Mouse (Mus musculus) cerebellum, adult 2 months (tissue): Measurements from ENCODE around the gene Fgd6. TPM values are rescaled to one million over a fixed set of nuclear protein-coding genes. Genes with fewer than 3 reads are reported as not detected.

ENCODE experiments used
- DNase-seq, 2 experiments: peaks; one replicate each; pipeline ENCODE4 v3.0.0; 2021
- H3K27ac ChIP-seq: fragments of 200-500 bp; 2 replicates; pipeline ENCODE4 v1.5.1; 2012; ENCODE audit warnings: low read length, control low read depth, inconsistent platforms; ENCODE audit not compliant: insufficient read depth
- H3K27me3 ChIP-seq: fragments of 200-500 bp; 2 replicates; pipeline ENCODE4 v1.6.1; 2012; ENCODE audit warnings: inconsistent platforms, mild to moderate bottlenecking, low read length, moderate library complexity; ENCODE audit not compliant: control insufficient read depth, insufficient read depth
- H3K4me1 ChIP-seq: fragments of 200-500 bp; 2 replicates; pipeline ENCODE4 v1.6.1; 2011; ENCODE audit warnings: low read length; ENCODE audit not compliant: control insufficient read depth, insufficient read depth
- H3K4me3 ChIP-seq: fragments of 200-500 bp; replicated peaks from 2 replicates; pipeline ENCODE3; 2011; ENCODE audit warnings: mild to moderate bottlenecking, low read depth, low read length, control low read depth; ENCODE audit not compliant: insufficient read depth
- CTCF ChIP-seq: fragments of 200-500 bp; IDR thresholded peaks from 2 replicates; pipeline ENCODE4 v1.5.1; 2011; ENCODE audit warnings: low read depth, mild to moderate bottlenecking, control low read depth, low read length, moderate library complexity, borderline replicate concordance; ENCODE audit not compliant: insufficient read depth
- POLR2A ChIP-seq: fragments of 200-500 bp; IDR thresholded peaks from 2 replicates; pipeline ENCODE4 v1.6.1; 2011; ENCODE audit warnings: low read length, control low read depth, borderline replicate concordance; ENCODE audit not compliant: insufficient read depth
- WGBS: fragments of 180-500 bp; shearing (Covaris S2); methylation state at CpG from one replicate; pipeline ENCODE4 v1.1.7; 2018; 5-methylcytosine and 5-hydroxymethylcytosine counted together
- polyA plus RNA-seq: library from polyadenylated mRNA; depleted of rRNA; stranded (reverse); fragments of >200 nt; gene quantifications from 2 replicates; pipeline ENCODE4 v1.2.3, GENCODE M21; 2012

The Fgd6 gene
- polyA plus RNA-seq, 1 experiment = 5.4 TPM

DNA sequence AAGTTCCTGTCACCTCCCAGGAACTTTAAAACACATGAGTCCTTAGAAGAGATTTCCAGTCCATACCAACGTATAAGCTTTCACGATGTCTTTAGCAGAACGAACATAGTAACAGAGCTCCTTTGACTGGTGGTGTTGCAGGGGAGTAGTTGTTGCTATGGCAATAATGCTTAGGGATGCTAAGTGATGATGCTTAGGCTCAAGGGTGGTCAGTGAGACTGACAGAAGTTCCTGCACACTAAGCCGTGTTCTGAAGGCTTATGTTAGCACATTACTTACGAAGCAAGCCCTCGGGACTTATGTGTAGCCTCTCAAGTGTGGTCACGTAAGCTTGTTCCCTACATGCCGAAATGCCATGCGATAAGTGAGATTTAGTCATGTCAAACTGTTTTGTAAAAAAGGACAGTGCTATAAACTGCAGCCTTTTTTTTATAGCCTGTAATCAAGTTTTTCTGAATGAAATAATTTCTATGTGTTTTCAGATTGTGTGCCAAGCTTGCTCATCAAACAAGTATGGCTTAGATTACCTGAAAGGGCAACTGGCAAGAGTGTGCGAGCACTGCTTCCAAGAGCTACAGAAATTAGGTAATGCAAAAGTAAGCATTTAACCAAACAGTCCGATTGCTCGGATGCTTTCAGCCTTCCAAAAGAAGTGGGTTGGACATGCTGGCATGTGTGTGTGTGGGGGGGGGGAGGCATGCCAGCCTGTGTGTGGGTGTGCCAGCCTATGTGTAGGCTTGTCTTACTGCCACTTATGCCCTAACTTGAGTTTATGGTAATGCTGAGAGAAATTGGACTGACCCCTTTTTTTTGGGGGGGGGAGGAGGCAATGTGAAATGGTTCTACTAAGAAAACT lies 99.0 kb downstream of the Fgd6 start:
- H3K27ac ChIP-seq = no peak overlapping the region
- no peak overlapping the region for H3K4me3 ChIP-seq
- WGBS = 94% methylated on average over 12 of the region's 12 CpGs
- no peaks in the 10 kb centered on the region for H3K27me3 ChIP-seq
- H3K4me1 ChIP-seq = peaks cover 22% of the 10 kb centered on the region
- no peak for TF ChIP-seq POLR2A
- TF ChIP-seq CTCF = no peak
- no peak for DNase-seq

DNA sequence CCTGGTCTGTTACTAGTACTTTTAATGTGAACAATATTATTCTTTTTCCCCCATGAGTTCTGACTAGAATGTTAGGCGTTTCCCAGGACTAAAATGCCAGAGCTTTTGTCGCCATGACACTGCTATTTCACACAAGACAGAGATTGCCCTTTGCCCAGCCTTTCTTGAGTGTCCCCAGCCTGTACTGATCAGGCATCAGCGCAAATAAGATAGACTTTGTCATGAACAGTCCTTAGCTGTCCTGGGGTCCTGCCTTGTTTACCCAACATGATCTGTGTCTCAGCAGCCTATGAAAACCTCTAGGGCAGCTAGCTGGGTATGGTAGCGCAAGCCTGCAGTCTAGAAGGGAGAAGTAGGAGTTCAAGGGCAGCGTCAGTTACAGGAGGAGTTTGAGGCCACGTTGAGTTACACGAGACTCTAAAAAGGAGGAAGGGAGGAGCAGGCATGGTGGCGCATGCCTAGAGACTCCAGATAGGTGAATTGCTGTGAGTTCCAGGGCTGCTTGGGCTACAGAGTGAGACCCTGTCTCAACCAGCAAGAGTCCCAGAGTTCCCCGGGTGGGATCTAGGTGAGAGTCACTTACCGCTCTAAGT lies 103.2 kb downstream of the Fgd6 start:
- 92% methylated on average over 10 of the region's 10 CpGs for WGBS
- Histone ChIP-seq H3K4me3 (no peak overlapping the region), H3K27me3 (no peaks in the 10 kb centered on the region), H3K4me1 (0 out of 2 replicates have a peak, but pooled peaks cover under 1% of the 10 kb centered on the region), H3K27ac (no peak overlapping the region)
- no peak for DNase-seq
- no peak for TF ChIP-seq CTCF
- TF ChIP-seq POLR2A = no peak

DNA sequence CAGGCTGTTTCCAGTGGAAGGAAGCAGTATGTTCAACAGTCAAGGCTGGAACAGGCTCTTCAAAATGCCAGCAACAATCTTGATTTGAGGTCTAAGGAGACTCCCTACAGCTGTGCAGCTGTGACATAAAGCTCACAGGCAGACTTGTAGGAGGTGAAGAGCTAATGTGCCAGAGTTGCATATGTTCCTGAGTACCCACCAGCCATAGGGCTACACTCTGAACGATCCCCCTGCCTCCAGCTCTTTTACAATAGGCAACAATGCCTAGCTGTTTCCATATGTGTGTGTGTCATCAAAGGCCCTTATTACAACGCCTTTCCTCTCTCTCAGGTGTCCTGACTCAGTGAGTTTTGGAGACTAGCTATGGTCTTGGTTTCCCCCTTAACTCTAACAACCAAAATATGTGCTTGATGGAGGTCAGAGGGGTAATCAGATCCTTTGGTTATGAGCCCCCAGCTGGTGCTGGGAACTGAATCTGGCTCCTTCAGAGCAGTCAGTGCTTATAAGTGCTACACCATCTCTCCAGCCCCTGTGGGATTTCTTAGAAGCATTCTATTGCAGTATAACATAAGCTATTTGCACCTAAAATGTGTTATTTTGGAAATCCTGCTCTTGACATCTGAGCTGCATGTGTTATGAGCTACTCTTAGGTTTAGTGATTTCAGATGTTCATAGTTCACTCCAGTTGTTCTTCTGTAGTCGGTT lies 104.6 kb downstream of the Fgd6 start:
- 90% methylated on average over 3 of the region's 3 CpGs for WGBS

DNA sequence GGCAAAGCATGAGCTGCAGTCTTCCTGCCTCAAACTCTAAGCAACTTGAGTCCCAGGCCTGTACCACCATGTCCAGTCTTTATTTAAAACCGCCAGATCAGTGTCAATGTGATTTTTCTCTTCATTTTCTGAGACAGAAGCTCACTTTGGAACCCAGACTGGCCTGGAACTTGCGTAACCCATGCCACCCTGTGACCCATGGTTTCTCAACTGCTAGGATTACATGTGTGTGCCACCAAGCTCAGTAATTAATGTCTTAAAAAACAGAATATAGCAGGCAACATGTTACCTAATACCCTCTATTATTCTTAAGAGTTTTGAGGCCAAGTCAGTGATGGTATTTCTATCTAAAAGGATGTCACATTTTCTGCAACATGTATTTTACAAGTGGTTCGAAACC lies 106.6 kb downstream of the Fgd6 start:
- no peak overlapping the region for H3K4me3 ChIP-seq
- TF ChIP-seq CTCF = no peak
- no peak for TF ChIP-seq POLR2A
- WGBS = 92% methylated on average over 3 of the region's 3 CpGs

More for the DNA sequence above, 104.6 kb downstream of the Fgd6 start:
- no peaks in the 10 kb centered on the region for H3K27me3 ChIP-seq
- no peak overlapping the region for H3K4me3 ChIP-seq
- no peaks in the 10 kb centered on the region for H3K4me1 ChIP-seq
- TF ChIP-seq CTCF (no peak), POLR2A (no peak)
- H3K27ac ChIP-seq = no peak overlapping the region
- no peak for DNase-seq

DNA sequence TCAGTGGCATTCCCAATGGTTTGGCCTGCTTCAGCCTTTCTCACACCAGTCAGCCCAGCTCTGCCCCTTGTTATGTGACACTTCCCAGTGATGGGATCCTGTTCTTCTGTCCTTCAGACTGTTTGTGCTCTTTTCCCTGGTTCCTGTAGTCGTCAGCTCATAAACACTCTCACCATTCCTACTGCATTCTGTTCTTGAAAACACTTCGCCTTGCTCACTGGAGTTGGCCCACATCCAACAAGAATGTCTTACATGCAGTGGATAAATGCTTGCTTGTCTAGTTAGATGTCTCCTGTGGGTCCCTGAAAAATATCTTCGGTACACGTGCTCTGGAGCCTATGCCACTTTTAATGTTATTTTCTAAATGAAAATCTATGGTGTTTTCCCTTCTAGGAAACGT lies 108.8 kb downstream of the Fgd6 start:
- WGBS = 58% methylated on average over 5 of the region's 5 CpGs
- Histone ChIP-seq H3K27me3 (no peaks in the 10 kb centered on the region), H3K4me1 (no peaks in the 10 kb centered on the region), H3K27ac (no peak overlapping the region), H3K4me3 (no peak overlapping the region)
- no peak for TF ChIP-seq CTCF
- TF ChIP-seq POLR2A = no peak
- DNase-seq = no peak

More for the DNA sequence above, 106.6 kb downstream of the Fgd6 start:
- Histone ChIP-seq H3K4me1 (no peaks in the 10 kb centered on the region), H3K27ac (no peak overlapping the region), H3K27me3 (no peaks in the 10 kb centered on the region)
- DNase-seq = no peak

DNA sequence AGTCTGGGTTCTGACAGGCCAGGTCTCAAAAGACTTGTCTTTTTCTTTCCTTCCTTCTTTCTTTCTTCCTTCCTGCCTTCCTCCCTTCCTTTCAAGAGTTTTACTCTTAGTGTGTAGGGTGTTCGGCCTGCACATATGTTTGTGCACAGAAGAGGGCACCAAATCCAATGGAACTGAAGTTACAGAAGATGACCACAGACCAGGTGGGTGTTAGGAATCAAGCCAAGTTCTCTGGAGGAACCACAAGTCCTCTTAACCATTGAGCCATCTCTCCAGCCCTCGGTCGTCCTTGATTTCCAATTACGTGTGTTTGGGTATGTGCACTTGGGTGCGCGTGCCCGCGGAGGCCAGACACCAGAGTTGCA lies 111.6 kb downstream of the Fgd6 start:
- Histone ChIP-seq H3K27me3 (no peaks in the 10 kb centered on the region), H3K27ac (peak overlapping the region; percentile 16; the same call in 1 of the 2 replicates), H3K4me3 (peak overlapping the region; percentile 64), H3K4me1 (no peaks in the 10 kb centered on the region)
- 5% methylated on average over 8 of the region's 8 CpGs for WGBS
- TF ChIP-seq CTCF = no peak
- no peak for TF ChIP-seq POLR2A
- DNase-seq = no peak

DNA sequence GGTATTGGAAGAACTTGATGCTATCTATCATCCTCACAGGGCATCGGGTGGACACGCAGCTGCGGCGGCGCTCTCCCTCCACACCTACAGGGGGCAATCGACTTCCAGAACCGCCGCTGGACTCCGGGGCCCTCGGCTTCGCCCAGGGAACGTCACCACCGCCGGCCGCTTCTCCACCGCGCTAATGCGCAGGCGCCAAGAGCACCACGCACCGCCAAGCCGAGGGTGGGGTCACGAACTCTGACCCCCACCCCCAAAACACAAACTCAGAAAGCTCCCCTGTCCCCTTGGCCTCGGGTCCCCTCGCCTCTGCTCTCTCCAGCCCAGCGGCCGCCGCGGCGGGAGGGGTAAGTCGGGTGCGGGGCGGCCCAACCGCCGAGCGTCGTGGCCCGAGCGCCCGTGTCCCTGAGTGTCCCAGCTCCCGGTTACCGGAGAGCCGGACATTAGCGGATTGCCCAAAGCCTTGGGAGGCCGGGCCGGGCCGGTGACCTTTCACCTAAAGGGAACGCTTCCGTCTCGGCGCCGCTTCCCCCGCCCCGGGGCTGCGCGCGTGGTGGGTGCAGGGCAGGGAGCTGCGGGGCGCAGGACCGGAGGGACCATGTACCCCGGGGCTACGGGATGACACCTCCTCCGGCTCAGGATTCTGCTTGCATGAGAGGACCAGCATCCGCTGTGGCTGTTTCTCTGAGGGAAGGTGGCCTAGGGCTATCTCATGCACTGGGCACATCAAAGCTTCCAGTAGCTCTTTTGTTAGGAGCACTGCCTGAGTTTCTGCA lies 112.1 kb downstream of the Fgd6 start, which contains the start of gene Nr2c1:
Nr2c1 (plus strand) TSS at position 268 of the 776 bp plus-strand sequence.
- no peaks in the 10 kb centered on the region for H3K27me3 ChIP-seq
- under 1% methylated on average over 64 of the region's 64 CpGs for WGBS
- DNase-seq = peak; percentile 93 to 94

More for the DNA sequence above, 112.1 kb downstream of the Fgd6 start, which contains the start of gene Nr2c1:
- TF ChIP-seq POLR2A (peak; percentile 41; the same call in 1 of the 2 replicates), CTCF (peak; percentile 60)
- peak within 1 kb of the TSS; percentile 64 for H3K4me3 ChIP-seq
- H3K4me1 ChIP-seq = no peaks in the 10 kb centered on the region
- H3K27ac ChIP-seq = peak within 1 kb of the TSS; percentile 45
